Mouse (Mus musculus) regulatory T cell (primary cell): Measurements from ENCODE around the gene Fez2.

Source experiments
- in situ Hi-C: fragments of 300-600 bp; cut with MboI, MseI; formaldehyde crosslinking; loops from one replicate; pipeline ENCODE4 v1.15.1; 2025; ENCODE audit warnings: high pct_unique_total_duplicates

Gene Fez2

DNA sequence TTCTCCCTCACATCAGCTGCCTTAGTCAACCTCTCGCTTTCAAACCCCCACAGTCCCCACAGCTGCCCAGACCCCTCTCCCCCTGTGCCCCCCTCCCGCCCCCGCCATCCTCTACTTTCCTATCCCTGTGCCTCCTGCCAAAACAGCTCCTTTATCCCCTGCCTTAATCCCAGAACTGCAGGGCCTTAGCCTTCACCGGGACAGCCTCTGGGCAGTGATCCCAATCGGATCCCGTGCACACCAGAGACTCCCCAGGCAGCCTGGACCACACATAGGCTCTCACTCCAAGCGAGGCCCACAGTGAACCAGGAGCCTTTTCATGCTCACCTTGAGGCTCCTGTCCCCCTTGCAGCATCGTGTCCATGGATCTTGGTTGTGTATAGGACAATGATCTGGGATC is 49.5 kb downstream of the Fez2 start:
- in situ Hi-C loops: no loop called here

GRCm38 (mm10) chr17:78366070-78366469 is 51.9 kb downstream of the Fez2 start:
- in situ Hi-C loops: no loop called here

DNA sequence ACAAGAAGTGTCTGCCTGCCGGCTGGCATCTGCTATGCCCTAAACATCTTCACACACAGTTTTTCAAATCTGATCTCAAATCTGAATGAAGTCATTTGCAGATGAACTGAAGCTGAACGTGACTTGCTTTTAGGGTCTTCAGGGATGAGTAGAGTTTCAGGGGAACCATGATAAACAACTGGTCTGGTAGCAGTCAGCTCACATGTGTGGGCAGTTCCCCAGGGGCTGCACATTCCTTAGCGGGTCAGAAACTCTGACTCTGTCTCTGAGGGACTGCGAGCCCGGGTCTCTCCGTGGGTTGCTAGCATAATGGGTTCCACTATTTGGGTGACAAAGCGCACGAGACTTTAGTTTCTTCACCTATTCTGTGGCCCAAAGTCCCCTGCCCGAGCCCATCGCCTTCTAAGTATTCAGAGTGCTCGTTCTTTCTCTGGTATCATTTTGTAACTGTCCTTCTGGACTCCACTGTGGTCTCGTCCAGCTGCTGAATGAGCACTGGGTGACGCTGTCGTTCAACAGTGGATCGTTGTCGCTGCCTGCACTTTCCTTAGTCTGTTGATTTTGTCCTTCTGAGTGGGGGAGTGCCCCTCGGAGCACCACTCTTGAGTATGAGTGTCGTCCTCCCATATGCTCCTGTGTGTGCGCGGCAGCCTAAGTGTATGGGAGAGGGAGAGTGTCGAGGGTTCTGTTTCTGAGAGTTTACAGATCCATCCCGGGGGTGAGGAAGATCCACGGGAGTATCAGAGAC is 53.2 kb downstream of the Fez2 start:
- in situ Hi-C loops: no loop called here

DNA sequence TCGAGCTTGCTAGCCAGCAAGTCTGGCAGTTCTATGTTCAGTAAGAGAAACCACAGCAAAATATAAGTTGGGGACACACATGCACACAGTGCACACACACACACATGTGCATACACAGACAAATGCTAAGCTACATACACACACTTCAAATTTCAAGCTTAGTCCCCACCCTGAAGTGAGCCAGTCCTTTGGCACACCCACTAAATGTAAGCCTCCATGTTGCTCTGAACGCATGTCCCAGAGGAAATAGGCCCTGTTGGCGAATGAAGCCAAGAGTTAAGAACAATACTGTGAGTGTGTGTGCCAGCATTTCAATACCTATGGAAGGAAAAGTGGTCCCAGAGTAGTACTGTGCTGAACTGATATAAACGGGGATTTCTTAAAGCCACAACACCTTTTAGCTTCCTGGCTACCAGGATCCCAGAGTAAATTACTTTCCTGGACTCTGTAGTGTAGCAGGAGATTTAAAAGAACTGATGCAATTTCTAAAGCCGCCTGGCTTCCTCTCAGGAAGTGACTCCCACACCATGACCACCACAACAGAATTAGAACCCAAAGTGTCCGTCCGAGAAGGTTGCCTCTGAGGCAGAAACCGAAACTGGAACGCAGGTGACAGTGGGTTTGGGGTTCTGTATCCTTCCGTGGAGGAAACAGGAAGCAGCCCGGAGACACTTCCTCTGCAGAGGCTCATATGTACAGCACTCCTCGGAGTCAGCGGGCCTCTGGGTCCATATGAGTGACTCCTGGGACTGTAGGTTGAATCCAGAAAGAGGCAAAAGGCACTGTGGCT is 55.8 kb downstream of the Fez2 start:
- in situ Hi-C loops: no loop called here

DNA sequence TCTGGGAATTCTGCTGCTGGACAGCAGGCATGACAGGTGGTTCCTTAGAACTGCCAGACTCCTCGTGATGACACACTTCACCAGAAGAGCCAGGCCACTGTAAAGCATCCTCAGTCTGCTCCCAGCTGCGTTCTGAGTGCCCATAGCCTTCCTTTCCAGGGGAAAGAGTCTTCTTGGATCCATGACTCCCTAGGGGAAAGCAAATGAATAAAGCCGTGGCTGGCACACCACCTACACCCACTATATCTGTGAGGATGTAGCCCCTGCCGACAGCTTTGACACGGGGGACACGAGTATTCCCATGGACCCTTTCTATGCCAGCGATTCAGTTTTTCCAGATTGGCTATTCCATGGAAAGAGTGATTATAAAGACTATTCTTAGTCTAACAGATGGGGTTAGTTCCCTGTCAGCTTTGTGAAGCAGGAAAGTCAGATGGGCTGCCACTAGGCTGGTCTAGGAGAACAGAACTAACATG is 59.7 kb downstream of the Fez2 start:
- in situ Hi-C loops: loop anchor here (5.0 kb wide), 1 partner anchor 161 kb away; no protein-coding TSS in a partner anchor

- in situ Hi-C loops: loop anchor here (5.0 kb wide), 1 partner anchor 160 kb away; no protein-coding TSS in a partner anchor
These were observed 60.2 kb downstream of the Fez2 start for GRCm38 (mm10) chr17:78357753-78358152.

DNA sequence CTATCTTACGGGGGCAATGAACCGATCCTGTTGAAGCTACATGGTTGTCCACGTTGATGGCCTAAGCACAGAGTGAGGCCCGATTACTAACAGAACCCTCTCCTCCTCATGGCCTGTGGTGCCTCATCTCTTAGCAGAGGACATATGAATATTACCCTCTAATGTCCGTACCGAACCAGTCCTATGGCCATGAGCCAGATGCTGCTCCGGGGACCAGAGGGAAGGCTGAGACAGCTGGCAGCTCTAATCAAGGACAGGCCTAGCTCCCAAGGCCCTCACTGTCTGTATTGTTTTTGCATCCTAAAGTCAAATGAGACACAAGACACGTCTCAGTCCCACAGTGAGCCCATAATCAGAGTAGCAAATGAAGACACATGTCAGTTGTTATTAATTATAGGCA is 62.3 kb downstream of the Fez2 start:
- in situ Hi-C loops: loop anchor here (5.0 kb wide), 1 partner anchor 158 kb away; no protein-coding TSS in a partner anchor

DNA sequence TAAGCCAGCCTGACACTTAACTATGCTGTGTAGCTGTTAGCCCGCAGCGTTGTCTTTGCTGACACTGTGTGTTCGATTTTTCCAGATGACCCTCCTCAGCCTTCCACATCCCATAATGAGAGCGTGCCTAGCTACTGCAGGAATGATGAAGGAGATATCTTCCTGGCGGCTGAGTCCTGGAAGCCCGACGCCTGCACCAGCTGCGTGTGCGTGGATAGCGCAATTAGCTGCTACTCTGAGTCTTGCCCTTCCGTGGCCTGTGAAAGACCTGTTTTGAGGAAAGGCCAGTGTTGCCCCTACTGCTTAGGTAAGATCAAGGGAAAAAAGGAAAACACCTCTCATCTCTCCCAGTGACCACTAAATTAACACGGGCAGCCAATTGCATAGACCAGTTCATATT is 63.1 kb downstream of the Fez2 start:
- in situ Hi-C loops: loop anchor here (5.0 kb wide), 1 partner anchor 158 kb away; no protein-coding TSS in a partner anchor

GRCm38 (mm10) chr17:78354411-78354810 is 63.5 kb downstream of the Fez2 start:
- in situ Hi-C loops: no loop called here

DNA sequence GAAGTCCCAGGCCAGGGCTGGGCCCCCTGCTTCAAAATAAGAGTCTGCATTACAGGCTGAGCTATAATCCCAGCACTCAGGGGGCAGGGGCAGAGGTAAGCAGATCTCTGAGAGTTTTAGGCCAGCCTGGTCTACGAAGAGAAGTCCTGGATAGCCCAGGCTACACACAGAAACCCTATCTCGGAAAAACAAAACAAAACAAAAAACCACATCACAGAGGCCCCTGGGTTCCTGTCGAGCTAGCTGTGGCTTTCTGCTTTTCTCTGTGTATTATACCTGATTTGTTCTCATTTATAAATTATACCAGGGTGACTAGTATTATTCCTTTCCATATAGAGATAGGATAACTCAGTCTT is 65.5 kb downstream of the Fez2 start:
- in situ Hi-C loops: no loop called here

GRCm38 (mm10) chr17:78351676-78352499 is 66.1 kb downstream of the Fez2 start:
- in situ Hi-C loops: no loop called here

GRCm38 (mm10) chr17:78347111-78347801 is 70.7 kb downstream of the Fez2 start:
- in situ Hi-C loops: loop anchor here (10.0 kb wide), 1 partner anchor 72 kb away; no protein-coding TSS in a partner anchor

DNA sequence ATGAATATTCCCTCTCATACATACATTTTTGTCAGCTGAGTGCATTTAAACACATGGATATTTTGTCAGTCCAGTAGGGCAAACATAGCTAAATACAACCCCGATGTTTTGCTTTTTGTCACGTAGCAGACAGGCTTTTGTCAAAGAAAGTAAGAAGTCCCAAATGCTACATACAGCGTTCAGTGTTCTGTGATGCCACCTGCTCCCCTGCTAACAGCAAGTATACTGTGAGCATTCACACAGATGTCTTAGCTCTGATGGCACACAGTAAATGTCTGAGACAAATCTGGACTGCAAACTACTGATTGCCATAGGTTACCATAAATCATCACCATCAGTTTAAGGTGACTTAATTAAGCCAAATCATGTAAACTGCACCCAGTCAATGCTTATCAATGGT is 74.3 kb downstream of the Fez2 start:
- in situ Hi-C loops: loop anchor here (10.0 kb wide), 1 partner anchor 69 kb away; no protein-coding TSS in a partner anchor

- in situ Hi-C loops: loop anchor here (5.0 kb wide), 1 partner anchor 43 kb away; no protein-coding TSS in a partner anchor
These were observed 82.7 kb downstream of the Fez2 start for GRCm38 (mm10) chr17:78335250-78335649.

GRCm38 (mm10) chr17:78333275-78333674 is 84.7 kb downstream of the Fez2 start:
- in situ Hi-C loops: no loop called here

GRCm38 (mm10) chr17:78331438-78331837 is 86.5 kb downstream of the Fez2 start:
- in situ Hi-C loops: no loop called here

GRCm38 (mm10) chr17:78328287-78328686 is 89.7 kb downstream of the Fez2 start:
- in situ Hi-C loops: no loop called here

DNA sequence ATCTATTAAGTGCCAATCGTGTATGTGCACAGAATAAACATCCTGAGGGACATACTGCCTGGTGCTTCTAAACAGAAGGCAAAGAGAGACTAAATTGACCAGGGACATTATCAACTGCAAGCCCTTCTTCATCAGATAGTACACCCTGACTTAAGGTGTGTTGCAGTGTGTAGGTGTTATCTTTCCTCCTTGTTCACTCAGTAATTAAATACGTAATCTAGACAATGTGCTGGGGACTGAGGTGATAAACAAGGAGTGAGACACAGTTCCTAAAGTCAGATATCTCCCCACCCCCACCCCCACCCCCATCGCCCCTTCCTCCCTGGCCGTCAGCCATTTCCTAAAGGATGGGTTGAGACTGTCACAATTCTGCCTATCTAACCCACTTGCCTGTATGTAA is 90.8 kb downstream of the Fez2 start:
- in situ Hi-C loops: no loop called here

DNA sequence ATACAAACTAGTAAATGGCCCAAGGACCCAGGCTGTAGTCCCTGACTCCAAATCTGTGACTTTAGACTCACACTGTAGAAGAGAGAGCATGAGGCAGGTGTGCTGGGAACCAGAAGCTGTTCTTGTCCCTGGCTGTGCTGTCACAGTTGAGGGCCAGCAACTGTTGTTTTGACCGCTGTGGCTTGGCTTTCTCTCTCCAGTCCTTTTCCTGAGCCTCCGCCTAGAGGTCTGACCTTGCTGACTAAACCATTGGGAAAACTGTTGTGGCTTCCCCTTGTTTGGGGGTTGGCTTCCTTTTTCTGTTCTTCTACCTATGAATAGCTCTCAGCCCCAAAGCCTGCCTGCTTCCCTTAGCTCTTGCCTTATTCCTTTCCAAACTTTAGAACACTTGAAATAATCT is 91.6 kb downstream of the Fez2 start:
- in situ Hi-C loops: no loop called here

DNA sequence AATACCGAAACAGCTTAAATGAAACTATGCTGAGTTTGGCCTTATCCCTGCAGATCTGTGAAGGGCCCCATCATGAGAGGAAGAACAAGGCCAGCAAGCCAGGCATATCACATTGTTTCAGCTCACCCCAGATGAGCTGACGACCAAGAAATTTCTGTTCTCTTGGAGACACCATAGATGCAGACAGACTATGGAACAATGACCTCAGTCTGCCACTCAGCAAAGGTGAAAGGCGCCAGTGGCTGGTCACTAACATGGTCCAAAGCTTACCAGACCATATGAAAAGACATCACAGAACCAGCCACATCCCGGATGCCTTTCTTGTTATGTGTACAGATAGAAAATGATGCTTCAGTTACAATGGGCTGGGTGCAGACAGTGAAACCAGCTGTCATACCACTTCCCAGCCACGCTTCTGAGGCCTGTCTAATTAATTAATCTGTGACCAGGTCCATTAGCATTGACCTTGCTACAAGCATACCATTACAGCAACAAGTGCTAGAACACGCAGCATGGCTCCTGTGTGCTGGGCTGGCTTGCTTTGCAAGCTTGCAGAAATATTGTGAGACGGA is 92.1 kb downstream of the Fez2 start:
- in situ Hi-C loops: no loop called here
